Mouse (Mus musculus): Measurements from ENCODE around the gene Usp2. TPM values are rescaled to one million over a fixed set of nuclear protein-coding genes. Genes with fewer than 3 reads are reported as not detected.

Gene Usp2
- polyA plus RNA-seq, 1 experiment from 2014 or later, result 73.5 TPM

- Histone ChIP-seq H3K9ac (ENCODE audit: low read length) (no peak overlapping the region), H3K27me3 (ENCODE audit: control insufficient read depth, insufficient read depth, low read length) (no peaks in the 10 kb centered on the region), H3K4me3 (ENCODE audit: control insufficient read depth in 1 of 2, insufficient read depth in 1 of 2, low read depth in 1 of 2, low read length in 2 of 2) (no peak overlapping the region), H3K27ac (replicated peaks in 1 of 2; ENCODE audit: control insufficient read depth in 1 of 2, insufficient read depth in 1 of 2, low read depth in 2 of 2, low read length in 2 of 2) (no peak overlapping the region), H3K4me2 (ENCODE audit: low read length) (no peak overlapping the region), H3K4me1 (ENCODE audit: control insufficient read depth in 2 of 2, insufficient read depth in 2 of 2, low read length in 2 of 2) (no peaks in the 10 kb centered on the region), H3K9me3 (ENCODE audit: control insufficient read depth, low read length) (no peaks in the 10 kb centered on the region), H3K36me3 (ENCODE audit: control insufficient read depth, insufficient read depth, low read length) (no peaks in the 10 kb centered on the region)
- WGBS, result 61% methylated on average over 5 of the region's 5 CpGs
- no peak for ATAC-seq (ENCODE audit: insufficient number of reproducible peaks, insufficient read depth, low FRiP score, low read depth)
These were observed 35.7 kb upstream of the Usp2 start for GRCm38 (mm10) chr9:44031079-44031478.

GRCm38 (mm10) chr9:44031946-44032345 lies 34.9 kb upstream of the Usp2 start:
- WGBS, result 66% methylated on average over 4 of the region's 4 CpGs
- Histone ChIP-seq H3K27ac (replicated peaks in 1 of 2; ENCODE audit: control insufficient read depth in 1 of 2, insufficient read depth in 1 of 2, low read depth in 2 of 2, low read length in 2 of 2) (no peak overlapping the region), H3K4me3 (ENCODE audit: control insufficient read depth in 1 of 2, insufficient read depth in 1 of 2, low read depth in 1 of 2, low read length in 2 of 2) (no peak overlapping the region), H3K9ac (ENCODE audit: low read length) (no peak overlapping the region), H3K27me3 (ENCODE audit: control insufficient read depth, insufficient read depth, low read length) (no peaks in the 10 kb centered on the region), H3K4me2 (ENCODE audit: low read length) (no peak overlapping the region), H3K9me3 (ENCODE audit: control insufficient read depth, low read length) (no peaks in the 10 kb centered on the region), H3K36me3 (ENCODE audit: control insufficient read depth, insufficient read depth, low read length) (no peaks in the 10 kb centered on the region), H3K4me1 (ENCODE audit: control insufficient read depth in 2 of 2, insufficient read depth in 2 of 2, low read length in 2 of 2) (no peaks in the 10 kb centered on the region)
- ATAC-seq (ENCODE audit: insufficient number of reproducible peaks, insufficient read depth, low FRiP score, low read depth), result no peak

- Histone ChIP-seq H3K9ac (ENCODE audit: low read length) (no peak overlapping the region), H3K27ac (replicated peaks in 1 of 2; ENCODE audit: control insufficient read depth in 1 of 2, insufficient read depth in 1 of 2, low read depth in 2 of 2, low read length in 2 of 2) (no peak overlapping the region), H3K9me3 (ENCODE audit: control insufficient read depth, low read length) (no peaks in the 10 kb centered on the region), H3K4me3 (ENCODE audit: control insufficient read depth in 1 of 2, insufficient read depth in 1 of 2, low read depth in 1 of 2, low read length in 2 of 2) (no peak overlapping the region), H3K4me1 (ENCODE audit: control insufficient read depth in 2 of 2, insufficient read depth in 2 of 2, low read length in 2 of 2) (no peaks in the 10 kb centered on the region), H3K36me3 (ENCODE audit: control insufficient read depth, insufficient read depth, low read length) (no peaks in the 10 kb centered on the region), H3K4me2 (ENCODE audit: low read length) (no peak overlapping the region), H3K27me3 (ENCODE audit: control insufficient read depth, insufficient read depth, low read length) (no peaks in the 10 kb centered on the region)
- WGBS, result 89% methylated on average over 5 of the region's 5 CpGs
- ATAC-seq (ENCODE audit: insufficient number of reproducible peaks, insufficient read depth, low FRiP score, low read depth), result no peak
These were observed 33.5 kb upstream of the Usp2 start for GRCm38 (mm10) chr9:44033317-44033716.

GRCm38 (mm10) chr9:44033957-44034727 lies 32.7 kb upstream of the Usp2 start:
- Histone ChIP-seq H3K27ac (replicated peaks in 1 of 2; ENCODE audit: control insufficient read depth in 1 of 2, insufficient read depth in 1 of 2, low read depth in 2 of 2, low read length in 2 of 2) (no peak overlapping the region), H3K9ac (ENCODE audit: low read length) (no peak overlapping the region), H3K9me3 (ENCODE audit: control insufficient read depth, low read length) (no peaks in the 10 kb centered on the region), H3K4me3 (ENCODE audit: control insufficient read depth in 1 of 2, insufficient read depth in 1 of 2, low read depth in 1 of 2, low read length in 2 of 2) (no peak overlapping the region), H3K4me2 (ENCODE audit: low read length) (no peak overlapping the region), H3K4me1 (ENCODE audit: control insufficient read depth in 2 of 2, insufficient read depth in 2 of 2, low read length in 2 of 2) (no peaks in the 10 kb centered on the region), H3K27me3 (ENCODE audit: control insufficient read depth, insufficient read depth, low read length) (no peaks in the 10 kb centered on the region), H3K36me3 (ENCODE audit: control insufficient read depth, insufficient read depth, low read length) (no peaks in the 10 kb centered on the region)
- no peak for ATAC-seq (ENCODE audit: insufficient number of reproducible peaks, insufficient read depth, low FRiP score, low read depth)
- 53% methylated on average over 13 of the region's 13 CpGs for WGBS

GRCm38 (mm10) chr9:44037106-44037505 lies 29.7 kb upstream of the Usp2 start:
- no peak overlapping the region for H3K27ac ChIP-seq (replicated peaks in 1 of 2; ENCODE audit: control insufficient read depth in 1 of 2, insufficient read depth in 1 of 2, low read depth in 2 of 2, low read length in 2 of 2)
- no peaks in the 10 kb centered on the region for H3K36me3 ChIP-seq (ENCODE audit: control insufficient read depth, insufficient read depth, low read length)
- no peak for ATAC-seq (ENCODE audit: insufficient number of reproducible peaks, insufficient read depth, low FRiP score, low read depth)
- H3K9ac ChIP-seq (ENCODE audit: low read length), result no peak overlapping the region
- no peak overlapping the region for H3K4me2 ChIP-seq (ENCODE audit: low read length)
- WGBS, result 86% methylated on average over 5 of the region's 5 CpGs
- H3K4me1 ChIP-seq (ENCODE audit: control insufficient read depth in 2 of 2, insufficient read depth in 2 of 2, low read length in 2 of 2), result no peaks in the 10 kb centered on the region
- H3K9me3 ChIP-seq (ENCODE audit: control insufficient read depth, low read length), result no peaks in the 10 kb centered on the region
- no peak overlapping the region for H3K4me3 ChIP-seq (ENCODE audit: control insufficient read depth in 1 of 2, insufficient read depth in 1 of 2, low read depth in 1 of 2, low read length in 2 of 2)
- peaks cover 8% of the 10 kb centered on the region for H3K27me3 ChIP-seq (ENCODE audit: control insufficient read depth, insufficient read depth, low read length)

GRCm38 (mm10) chr9:44041511-44042395 lies 25.1 kb upstream of the Usp2 start:
- Histone ChIP-seq H3K4me1 (ENCODE audit: control insufficient read depth in 2 of 2, insufficient read depth in 2 of 2, low read length in 2 of 2) (peaks cover 8 to 14% of the 10 kb centered on the region in 2 experiments; a peak in 3 of 4 replicates), H3K36me3 (ENCODE audit: control insufficient read depth, insufficient read depth, low read length) (no peaks in the 10 kb centered on the region), H3K27me3 (ENCODE audit: control insufficient read depth, insufficient read depth, low read length) (peaks cover 45% of the 10 kb centered on the region), H3K27ac (replicated peaks in 1 of 2; ENCODE audit: control insufficient read depth in 1 of 2, insufficient read depth in 1 of 2, low read depth in 2 of 2, low read length in 2 of 2) (no peak overlapping the region), H3K9ac (ENCODE audit: low read length) (no peak overlapping the region), H3K4me3 (ENCODE audit: control insufficient read depth in 1 of 2, insufficient read depth in 1 of 2, low read depth in 1 of 2, low read length in 2 of 2) (no peak overlapping the region), H3K9me3 (ENCODE audit: control insufficient read depth, low read length) (no peaks in the 10 kb centered on the region), H3K4me2 (ENCODE audit: low read length) (no peak overlapping the region)
- ATAC-seq (ENCODE audit: insufficient number of reproducible peaks, insufficient read depth, low FRiP score, low read depth), result no peak
- WGBS, result 79% methylated on average over 7 of the region's 7 CpGs

- H3K27ac ChIP-seq (replicated peaks in 1 of 2; ENCODE audit: control insufficient read depth in 1 of 2, insufficient read depth in 1 of 2, low read depth in 2 of 2, low read length in 2 of 2), result no peak overlapping the region
- WGBS, result 92% methylated on average over 1 of the region's 1 CpGs
These were observed 24.5 kb upstream of the Usp2 start for GRCm38 (mm10) chr9:44042396-44042680.

More at GRCm38 (mm10) chr9:44042396-44042680, 24.5 kb upstream of the Usp2 start:
- Histone ChIP-seq H3K4me1 (ENCODE audit: control insufficient read depth in 2 of 2, insufficient read depth in 2 of 2, low read length in 2 of 2) (peaks cover 8 to 14% of the 10 kb centered on the region in 2 experiments; a peak in 3 of 4 replicates), H3K9ac (ENCODE audit: low read length) (no peak overlapping the region), H3K4me2 (ENCODE audit: low read length) (no peak overlapping the region), H3K9me3 (ENCODE audit: control insufficient read depth, low read length) (no peaks in the 10 kb centered on the region), H3K27me3 (ENCODE audit: control insufficient read depth, insufficient read depth, low read length) (peaks cover 45% of the 10 kb centered on the region), H3K4me3 (ENCODE audit: control insufficient read depth in 1 of 2, insufficient read depth in 1 of 2, low read depth in 1 of 2, low read length in 2 of 2) (no peak overlapping the region), H3K36me3 (ENCODE audit: control insufficient read depth, insufficient read depth, low read length) (no peaks in the 10 kb centered on the region)
- no peak for ATAC-seq (ENCODE audit: insufficient number of reproducible peaks, insufficient read depth, low FRiP score, low read depth)

Data from heart, embryonic 14.5 days (tissue).